Comparison of ENCODE assay signal across 13 mouse cellular contexts in the genomic region with DNA sequence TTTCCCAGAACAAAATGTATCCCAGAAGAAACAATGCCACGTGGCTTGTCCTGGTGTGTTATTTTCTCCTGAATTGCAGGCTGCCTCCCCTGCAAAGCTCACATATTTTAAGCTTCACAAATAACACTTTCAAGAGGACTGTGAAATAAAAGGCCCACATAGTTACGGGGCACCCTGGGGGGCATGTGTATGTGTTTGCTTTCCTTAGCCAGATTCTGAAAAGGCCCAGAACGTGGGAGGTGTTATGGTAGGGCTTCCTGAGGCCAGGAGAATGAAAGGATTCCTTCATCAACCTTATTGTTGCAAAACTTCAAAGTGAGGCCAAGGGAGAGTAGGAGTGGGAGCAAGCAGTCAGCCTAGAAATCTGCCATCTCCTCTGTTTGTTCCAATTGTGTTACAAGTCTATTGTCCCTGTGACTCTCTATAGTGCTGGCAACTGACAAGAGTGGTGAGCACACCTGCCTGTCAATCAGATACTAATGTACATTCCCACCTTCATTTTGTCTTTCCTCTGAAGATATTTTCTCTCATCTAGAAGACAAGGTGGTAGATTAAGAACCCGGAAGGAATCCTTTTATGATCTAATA.
A peak's percentile ranks its signal among the peaks of the same experiment; 100 is the strongest.
DNase-seq lines count a peak whose midpoint lies in the region; ATAC-seq and TF ChIP-seq lines count a peak whose summit lies in the region.
"Had no signal": no experiment of that assay in that cellular context is flagged by ENCODE, and none has a peak within 500 bp of the region (broad histone marks: within the 10 kb centered on the region; RNA-seq: fewer than 3 reads in every experiment).

No protein-coding gene starts in this region.

- no peaks in the 10 kb centered on the region for H3K4me1 ChIP-seq in midbrain, embryonic 11.5 days (ENCODE audit: control insufficient read depth, insufficient read depth, low read length)
- no peaks in the 10 kb centered on the region for H3K4me1 ChIP-seq in midbrain, postnatal 0 days (ENCODE audit: insufficient read depth, low read length)
- H3K4me1 ChIP-seq in forebrain, embryonic 15.5 days = peaks cover 7% of the 10 kb centered on the region
- H3K4me1 ChIP-seq: heart, embryonic 15.5 days; intestine, embryonic 15.5 days; limb, embryonic 10.5 days; stomach, embryonic 15.5 days had no signal

- no peaks in the 10 kb centered on the region for H3K27me3 ChIP-seq in midbrain, embryonic 11.5 days (ENCODE audit: control insufficient read depth, insufficient read depth, low read length)
- H3K27me3 ChIP-seq in midbrain, postnatal 0 days (ENCODE audit: insufficient read depth, low read length) = no peaks in the 10 kb centered on the region
- no peaks in the 10 kb centered on the region for H3K27me3 ChIP-seq in forebrain, embryonic 15.5 days
- H3K27me3 ChIP-seq: heart, embryonic 15.5 days; intestine, embryonic 15.5 days; stomach, embryonic 15.5 days had no signal

- no peak overlapping the region for H3K4me3 ChIP-seq in midbrain, embryonic 11.5 days (ENCODE audit: low read depth, low read length)
- H3K4me3 ChIP-seq in midbrain, postnatal 0 days (ENCODE audit: low read depth, low read length) = no peak overlapping the region
- H3K4me3 ChIP-seq in forebrain, embryonic 15.5 days = no peak overlapping the region
- H3K4me3 ChIP-seq: heart, embryonic 15.5 days; intestine, embryonic 15.5 days; limb, embryonic 10.5 days; stomach, embryonic 15.5 days had no signal

- no peak overlapping the region for H3K4me2 ChIP-seq in midbrain, embryonic 11.5 days
- no peak overlapping the region for H3K4me2 ChIP-seq in midbrain, postnatal 0 days (ENCODE audit: low read depth, low read length, poor library complexity, severe bottlenecking)
- H3K4me2 ChIP-seq in forebrain, embryonic 15.5 days (replicated peaks) = no peak overlapping the region
- H3K4me2 ChIP-seq: heart, embryonic 15.5 days; intestine, embryonic 15.5 days; stomach, embryonic 15.5 days had no signal

- DNase-seq in midbrain, embryonic 11.5 days (ENCODE audit: low spot score, missing footprints) = peak; percentile 69
- DNase-seq in midbrain, postnatal 0 days (ENCODE audit: low spot score) = no peak
- DNase-seq in layer of hippocampus, postnatal 14 days (ENCODE audit: low spot score in 2 of 2) = peak; percentile 14
- peak; percentile 43 for DNase-seq in telencephalon, adult 2 months (ENCODE audit: low read depth, low spot score)
- DNase-seq in lung, postnatal 14 days = no peak
- no peak for DNase-seq in spleen, postnatal 36 days (ENCODE audit: low spot score in 2 of 2)
- DNase-seq: embryo, embryonic 11 days; gastrocnemius, postnatal 10 days had no signal

- H3K27ac ChIP-seq in midbrain, embryonic 11.5 days (ENCODE audit: low read depth, low read length) = no peak overlapping the region
- H3K27ac ChIP-seq in midbrain, postnatal 0 days (ENCODE audit: low read depth, low read length) = no peak overlapping the region
- H3K27ac ChIP-seq in forebrain, embryonic 15.5 days (replicated peaks) = no peak overlapping the region
- H3K27ac ChIP-seq: heart, embryonic 15.5 days; intestine, embryonic 15.5 days; limb, embryonic 10.5 days; stomach, embryonic 15.5 days had no signal

- H3K9me3 ChIP-seq in midbrain, embryonic 11.5 days (ENCODE audit: control insufficient read depth, low read length) = no peaks in the 10 kb centered on the region
- no peaks in the 10 kb centered on the region for H3K9me3 ChIP-seq in midbrain, postnatal 0 days (ENCODE audit: low read length)
- H3K9me3 ChIP-seq in forebrain, embryonic 15.5 days = no peaks in the 10 kb centered on the region
- H3K9me3 ChIP-seq: heart, embryonic 15.5 days; intestine, embryonic 15.5 days; limb, embryonic 10.5 days; stomach, embryonic 15.5 days had no signal

- no peaks in the 10 kb centered on the region for H3K36me3 ChIP-seq in midbrain, embryonic 11.5 days (ENCODE audit: control insufficient read depth, insufficient read depth, low read length)
- H3K36me3 ChIP-seq in midbrain, postnatal 0 days (ENCODE audit: insufficient read depth, low read length) = no peaks in the 10 kb centered on the region
- no peaks in the 10 kb centered on the region for H3K36me3 ChIP-seq in forebrain, embryonic 15.5 days
- H3K36me3 ChIP-seq: heart, embryonic 15.5 days; intestine, embryonic 15.5 days; limb, embryonic 10.5 days; stomach, embryonic 15.5 days had no signal

- no peak for ATAC-seq in midbrain, embryonic 11.5 days (ENCODE audit: low FRiP score)
- no peak for ATAC-seq in midbrain, postnatal 0 days (ENCODE audit: low FRiP score)
- ATAC-seq in forebrain, embryonic 15.5 days (replicated peaks) = peak; percentile 35; the same call in 1 of the 2 replicates
- ATAC-seq: intestine, embryonic 15.5 days had no signal

- 41% methylated on average over 4 of the region's 4 CpGs for WGBS in midbrain, embryonic 11.5 days
- 32% methylated on average over 4 of the region's 4 CpGs for WGBS in midbrain, postnatal 0 days
- WGBS in forebrain, embryonic 15.5 days = 27% methylated on average over 4 of the region's 4 CpGs

- no peak overlapping the region for H3K9ac ChIP-seq in midbrain, embryonic 11.5 days (ENCODE audit: low read length)
- H3K9ac ChIP-seq in midbrain, postnatal 0 days (replicated peaks; ENCODE audit: low read length, poor library complexity, severe bottlenecking) = no peak overlapping the region
- H3K9ac ChIP-seq in forebrain, embryonic 15.5 days (replicated peaks) = no peak overlapping the region
- H3K9ac ChIP-seq: heart, embryonic 15.5 days; intestine, embryonic 15.5 days; stomach, embryonic 15.5 days had no signal

- TF ChIP-seq CTCF in midbrain, postnatal 0 days (IDR thresholded peaks at IDR 0.05) = no peak

Comparison
In these comparisons a context has a peak if more than half of its experiments do, and no peak if none do; other contexts are left out.
1. DNase-seq: peak in midbrain, embryonic 11.5 days (single experiment), layer of hippocampus, postnatal 14 days (2 of 2) and telencephalon, adult 2 months (single experiment); none in midbrain, postnatal 0 days (single experiment), lung, postnatal 14 days (single experiment) and spleen, postnatal 36 days (0 of 2).